Mouse (Mus musculus): ENCODE data around the gene Rassf2. TPM values are rescaled to one million over a fixed set of nuclear protein-coding genes. Genes with fewer than 3 reads are reported as not detected.
A peak's percentile ranks its signal among the peaks of the same experiment; 100 is the strongest.

Gene Rassf2
- total and polyA plus RNA-seq, 2 experiments from 2014 or later = 19.0 to 39.8 TPM

GRCm38 (mm10) chr2:131970597-131970996 lies 59.5 kb downstream of the Rassf2 start:
- 84% methylated on average over 2 of the region's 2 CpGs for WGBS
- ATAC-seq = no peak
- no peaks in the 10 kb centered on the region for H3K36me3 ChIP-seq (ENCODE audit: insufficient read depth, low read length)

GRCm38 (mm10) chr2:131961671-131962070 lies 68.4 kb downstream of the Rassf2 start:
- DNase-seq (ENCODE audit: low spot score) (no peak), ATAC-seq (no peak)
- Histone ChIP-seq H3K27ac (no peak overlapping the region), H3K27me3 (ENCODE audit: insufficient read depth, low read length) (no peaks in the 10 kb centered on the region), H3K9ac (replicated peaks; ENCODE audit: low read length) (no peak overlapping the region), H3K4me1 (ENCODE audit: insufficient read depth, low read length) (no peaks in the 10 kb centered on the region), H3K4me2 (ENCODE audit: low read depth, low read length) (no peak overlapping the region), H3K36me3 (ENCODE audit: insufficient read depth, low read length) (no peaks in the 10 kb centered on the region), H3K4me3 (ENCODE audit: low read length) (no peak overlapping the region), H3K9me3 (ENCODE audit: low read length) (no peaks in the 10 kb centered on the region)
- TF ChIP-seq CTCF (IDR thresholded peaks at IDR 0.05; ENCODE audit: low read depth) = no peak
- WGBS = 80% methylated on average over 2 of the region's 2 CpGs

More at GRCm38 (mm10) chr2:131970597-131970996, 59.5 kb downstream of the Rassf2 start:
- H3K27me3 ChIP-seq (ENCODE audit: insufficient read depth, low read length) = no peaks in the 10 kb centered on the region
- H3K27ac ChIP-seq = no peak overlapping the region
- H3K4me1 ChIP-seq (ENCODE audit: insufficient read depth, low read length) = no peaks in the 10 kb centered on the region
- no peak for TF ChIP-seq CTCF (IDR thresholded peaks at IDR 0.05; ENCODE audit: low read depth)
- H3K4me3 ChIP-seq (ENCODE audit: low read length) = no peak overlapping the region
- DNase-seq (ENCODE audit: low spot score) = no peak
- H3K9me3 ChIP-seq (ENCODE audit: low read length) = no peaks in the 10 kb centered on the region
- H3K4me2 ChIP-seq (ENCODE audit: low read depth, low read length) = no peak overlapping the region
- H3K9ac ChIP-seq (replicated peaks; ENCODE audit: low read length) = no peak overlapping the region

DNA sequence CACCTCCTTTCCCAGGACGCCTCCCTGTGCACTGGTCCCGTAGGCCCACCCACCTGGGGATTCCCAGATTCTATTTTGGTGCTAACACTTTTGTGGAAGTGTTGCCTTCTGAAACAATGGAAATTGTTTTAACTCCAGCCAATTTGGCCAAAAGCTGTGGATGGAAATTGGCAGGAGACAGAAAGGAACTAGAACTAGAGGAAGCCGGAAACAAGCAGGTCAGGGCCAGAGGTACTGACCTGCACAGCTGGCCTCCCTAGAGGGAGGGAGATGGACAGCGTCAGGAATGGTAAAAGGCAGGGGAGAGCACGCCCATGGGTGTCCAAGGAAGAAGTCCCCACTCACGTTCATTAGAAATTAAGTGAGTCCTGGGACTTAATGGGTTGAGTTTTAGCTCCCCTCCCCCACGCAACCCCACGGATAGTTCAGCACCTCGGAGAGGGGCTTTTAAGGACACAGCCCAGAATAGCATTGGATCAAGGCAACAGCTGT lies 72.3 kb downstream of the Rassf2 start:
- H3K4me1 ChIP-seq (ENCODE audit: insufficient read depth, low read length) = peaks cover 13% of the 10 kb centered on the region; the same call in 1 of the 2 replicates
- no peak for TF ChIP-seq CTCF (IDR thresholded peaks at IDR 0.05; ENCODE audit: low read depth)
- ATAC-seq (no peak), DNase-seq (ENCODE audit: low spot score) (no peak)
- no peak overlapping the region for H3K4me2 ChIP-seq (ENCODE audit: low read depth, low read length)
- no peaks in the 10 kb centered on the region for H3K27me3 ChIP-seq (ENCODE audit: insufficient read depth, low read length)
- H3K9me3 ChIP-seq (ENCODE audit: low read length) = no peaks in the 10 kb centered on the region
- no peak overlapping the region for H3K27ac ChIP-seq
- H3K4me3 ChIP-seq (ENCODE audit: low read length) = no peak overlapping the region
- H3K36me3 ChIP-seq (ENCODE audit: insufficient read depth, low read length) = no peaks in the 10 kb centered on the region
- 54% methylated on average over 9 of the region's 9 CpGs for WGBS
- no peak overlapping the region for H3K9ac ChIP-seq (replicated peaks; ENCODE audit: low read length)

DNA sequence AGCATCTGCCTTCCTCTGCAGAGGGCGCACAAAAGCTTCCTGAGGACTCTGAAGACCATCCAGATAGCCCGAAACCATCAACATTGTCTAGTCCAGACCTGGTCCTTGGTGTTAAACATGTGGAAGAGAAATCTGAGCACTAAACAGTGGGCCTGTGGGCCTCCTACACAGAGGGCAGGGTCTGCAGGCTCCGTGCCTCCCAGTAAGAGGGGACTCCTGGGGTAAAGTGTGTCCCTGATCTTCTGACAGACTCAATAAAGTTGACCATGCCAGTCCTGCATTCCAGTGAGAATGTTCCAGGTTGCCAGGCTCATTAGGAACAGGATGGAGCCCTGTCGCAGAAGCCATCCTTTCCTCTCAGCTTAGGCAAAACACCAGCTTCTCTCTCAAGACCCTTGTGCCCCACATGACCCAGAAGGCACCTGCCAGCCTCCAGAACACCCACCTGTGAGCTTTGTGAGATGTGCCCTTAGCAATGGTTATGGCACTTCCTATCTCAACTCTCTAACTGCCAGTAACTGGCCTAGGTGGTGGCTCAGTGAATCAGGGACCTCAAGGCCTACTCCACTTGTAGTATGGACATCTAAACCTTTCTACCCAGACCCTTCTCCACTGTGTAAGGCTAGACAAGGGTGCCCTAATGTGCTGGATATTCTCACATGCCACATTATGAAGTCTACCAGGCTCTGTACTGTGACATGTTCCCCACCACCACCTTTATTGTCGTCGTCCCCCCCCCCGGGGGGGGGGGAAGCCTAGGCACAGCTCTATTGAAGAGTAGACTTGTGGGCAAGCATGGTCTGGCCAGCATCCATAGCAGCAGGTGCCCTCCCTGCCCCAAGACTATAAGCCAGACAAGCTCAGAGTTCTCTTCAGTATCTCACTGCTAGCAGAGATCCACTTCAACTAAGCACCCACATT lies 73.5 kb downstream of the Rassf2 start:
- DNase-seq (ENCODE audit: low spot score) (no peak), ATAC-seq (no peak)
- no peak overlapping the region for H3K4me3 ChIP-seq (ENCODE audit: low read length)
- H3K4me1 ChIP-seq (ENCODE audit: insufficient read depth, low read length) = peaks cover 13% of the 10 kb centered on the region; the same call in 1 of the 2 replicates
- H3K27me3 ChIP-seq (ENCODE audit: insufficient read depth, low read length) = no peaks in the 10 kb centered on the region
- H3K9ac ChIP-seq (replicated peaks; ENCODE audit: low read length) = no peak overlapping the region
- WGBS = 90% methylated on average over 7 of the region's 7 CpGs
- TF ChIP-seq CTCF (IDR thresholded peaks at IDR 0.05; ENCODE audit: low read depth) = no peak
- H3K4me2 ChIP-seq (ENCODE audit: low read depth, low read length) = no peak overlapping the region
- no peaks in the 10 kb centered on the region for H3K36me3 ChIP-seq (ENCODE audit: insufficient read depth, low read length)
- no peaks in the 10 kb centered on the region for H3K9me3 ChIP-seq (ENCODE audit: low read length)
- H3K27ac ChIP-seq = no peak overlapping the region

DNA sequence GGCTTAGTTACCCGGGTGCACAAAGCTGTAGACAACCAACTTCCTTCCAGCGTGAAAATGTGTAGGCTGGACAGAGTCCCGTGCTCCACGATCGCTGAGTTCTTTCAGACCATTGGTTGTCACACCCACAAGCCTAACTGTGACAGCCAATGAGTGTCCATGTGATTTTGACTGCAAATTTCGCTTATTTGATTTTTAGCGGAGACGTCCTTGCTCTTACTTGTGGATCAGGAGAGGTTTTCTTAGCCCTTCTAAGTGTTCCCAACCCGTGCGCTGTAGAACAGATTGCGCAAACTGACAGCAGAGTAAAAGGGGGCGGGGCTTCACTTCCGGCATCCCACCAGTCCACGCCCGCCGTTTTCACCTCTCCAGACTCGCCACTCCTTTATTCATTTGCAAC lies 74.8 kb downstream of the Rassf2 start:
- ATAC-seq (peak; percentile 75), DNase-seq (ENCODE audit: low spot score) (peak; percentile 48)
- no peaks in the 10 kb centered on the region for H3K27me3 ChIP-seq (ENCODE audit: insufficient read depth, low read length)
- 4% methylated on average over 17 of the region's 17 CpGs for WGBS
- peak overlapping the region; percentile 74 for H3K4me2 ChIP-seq (ENCODE audit: low read depth, low read length)
- H3K4me1 ChIP-seq (ENCODE audit: insufficient read depth, low read length) = peaks cover 13% of the 10 kb centered on the region; the same call in 1 of the 2 replicates
- no peaks in the 10 kb centered on the region for H3K9me3 ChIP-seq (ENCODE audit: low read length)
- H3K9ac ChIP-seq (replicated peaks; ENCODE audit: low read length) = peak overlapping the region; percentile 10; the same call in 1 of the 2 replicates
- TF ChIP-seq CTCF (IDR thresholded peaks at IDR 0.05; ENCODE audit: low read depth) = no peak
- peak overlapping the region; percentile 40 for H3K4me3 ChIP-seq (ENCODE audit: low read length)
- H3K36me3 ChIP-seq (ENCODE audit: insufficient read depth, low read length) = no peaks in the 10 kb centered on the region
- H3K27ac ChIP-seq = no peak overlapping the region

GRCm38 (mm10) chr2:131954835-131955234 lies 75.2 kb downstream of the Rassf2 start:
- Histone ChIP-seq H3K4me2 (ENCODE audit: low read depth, low read length) (peak overlapping the region; percentile 74), H3K9me3 (ENCODE audit: low read length) (no peaks in the 10 kb centered on the region), H3K36me3 (ENCODE audit: insufficient read depth, low read length) (no peaks in the 10 kb centered on the region), H3K27me3 (ENCODE audit: insufficient read depth, low read length) (no peaks in the 10 kb centered on the region), H3K4me1 (ENCODE audit: insufficient read depth, low read length) (peaks cover 13% of the 10 kb centered on the region; the same call in 1 of the 2 replicates), H3K9ac (replicated peaks; ENCODE audit: low read length) (no peak overlapping the region), H3K27ac (no peak overlapping the region), H3K4me3 (ENCODE audit: low read length) (peak overlapping the region; percentile 40)
- ATAC-seq = peak; percentile 36
- WGBS = 54% methylated on average over 9 of the region's 9 CpGs
- TF ChIP-seq CTCF (IDR thresholded peaks at IDR 0.05; ENCODE audit: low read depth) = no peak
- DNase-seq (ENCODE audit: low spot score) = no peak

All from hindbrain, postnatal 0 days (tissue).